Mouse (Mus musculus): ENCODE data around the gene Slc27a1. TPM values are rescaled to one million over a fixed set of nuclear protein-coding genes. Genes with fewer than 3 reads are reported as not detected.

Slc27a1 gene
- total and polyA plus RNA-seq, 2 experiments = 7.2 to 15.7 TPM

- H3K27ac ChIP-seq (replicated peaks; ENCODE audit: insufficient read depth, low read depth, low read length) = no peak overlapping the region
- no peak for DNase-seq (ENCODE audit: extremely low read depth, low read depth, low spot score)
Measured at GRCm38 (mm10) chr8:71596798-71597197, 28.1 kb downstream of the Slc27a1 start.

GRCm38 (mm10) chr8:71597451-71597850 is 28.8 kb downstream of the Slc27a1 start, which contains the start of gene Fam129c:
Fam129c (plus strand) TSS chr8:71597648.
- Histone ChIP-seq H3K36me3 (ENCODE audit: control insufficient read depth, insufficient read depth, low read length) (no peaks in the 10 kb centered on the region), H3K4me3 (ENCODE audit: insufficient read depth, low read depth, low read length) (no peak within 1 kb of the TSS), H3K79me2 (ENCODE audit: control insufficient read depth, insufficient read depth, low read length) (no peaks in the 10 kb centered on the region), H3K9ac (ENCODE audit: low read depth, low read length) (no peak within 1 kb of the TSS), H3K4me1 (ENCODE audit: control insufficient read depth, insufficient read depth, low read length) (peaks cover 7% of the 10 kb centered on the region), H3K27ac (replicated peaks; ENCODE audit: insufficient read depth, low read depth, low read length) (no peak within 1 kb of the TSS), H3K27me3 (ENCODE audit: control insufficient read depth, insufficient read depth, low read length) (0 out of 2 replicates have a peak, but pooled peaks cover 3% of the 10 kb centered on the region)
- DNase-seq (ENCODE audit: extremely low read depth, low read depth, low spot score) = no peak
- WGBS = 91% methylated on average over 3 of the region's 3 CpGs
- TF ChIP-seq POLR2A (IDR thresholded peaks at IDR 0.05; ENCODE audit: extremely low read depth, insufficient read depth, low read length) (no peak), CTCF (IDR thresholded peaks at IDR 0.05; ENCODE audit: low read depth, low read length) (no peak)

More at GRCm38 (mm10) chr8:71596798-71597197, 28.1 kb downstream of the Slc27a1 start:
- H3K79me2 ChIP-seq (ENCODE audit: control insufficient read depth, insufficient read depth, low read length) = no peaks in the 10 kb centered on the region
- no peak for TF ChIP-seq POLR2A (IDR thresholded peaks at IDR 0.05; ENCODE audit: extremely low read depth, insufficient read depth, low read length)
- no peak for TF ChIP-seq CTCF (IDR thresholded peaks at IDR 0.05; ENCODE audit: low read depth, low read length)
- no peak overlapping the region for H3K4me3 ChIP-seq (ENCODE audit: insufficient read depth, low read depth, low read length)
- WGBS = 81% methylated on average over 4 of the region's 4 CpGs
- H3K4me1 ChIP-seq (ENCODE audit: control insufficient read depth, insufficient read depth, low read length) = peaks cover 7% of the 10 kb centered on the region
- no peak overlapping the region for H3K9ac ChIP-seq (ENCODE audit: low read depth, low read length)
- H3K27me3 ChIP-seq (ENCODE audit: control insufficient read depth, insufficient read depth, low read length) = no peaks in the 10 kb centered on the region
- no peaks in the 10 kb centered on the region for H3K36me3 ChIP-seq (ENCODE audit: control insufficient read depth, insufficient read depth, low read length)

- 0 out of 2 replicates have a peak, but pooled peaks cover 3% of the 10 kb centered on the region for H3K27me3 ChIP-seq (ENCODE audit: control insufficient read depth, insufficient read depth, low read length)
- no peak overlapping the region for H3K9ac ChIP-seq (ENCODE audit: low read depth, low read length)
- H3K4me3 ChIP-seq (ENCODE audit: insufficient read depth, low read depth, low read length) = no peak overlapping the region
- no peak for TF ChIP-seq CTCF (IDR thresholded peaks at IDR 0.05; ENCODE audit: low read depth, low read length)
- no peak for TF ChIP-seq POLR2A (IDR thresholded peaks at IDR 0.05; ENCODE audit: extremely low read depth, insufficient read depth, low read length)
- no peak overlapping the region for H3K27ac ChIP-seq (replicated peaks; ENCODE audit: insufficient read depth, low read depth, low read length)
- no peaks in the 10 kb centered on the region; the same call in 1 of the 2 replicates for H3K4me1 ChIP-seq (ENCODE audit: control insufficient read depth, insufficient read depth, low read length)
- no peaks in the 10 kb centered on the region for H3K79me2 ChIP-seq (ENCODE audit: control insufficient read depth, insufficient read depth, low read length)
- no peak for DNase-seq (ENCODE audit: extremely low read depth, low read depth, low spot score)
- H3K36me3 ChIP-seq (ENCODE audit: control insufficient read depth, insufficient read depth, low read length) = no peaks in the 10 kb centered on the region
Measured at GRCm38 (mm10) chr8:71598375-71598774, 29.7 kb downstream of the Slc27a1 start.

GRCm38 (mm10) chr8:71598841-71599240 is 30.2 kb downstream of the Slc27a1 start:
- Histone ChIP-seq H3K4me1 (ENCODE audit: control insufficient read depth, insufficient read depth, low read length) (no peaks in the 10 kb centered on the region; the same call in 1 of the 2 replicates), H3K36me3 (ENCODE audit: control insufficient read depth, insufficient read depth, low read length) (no peaks in the 10 kb centered on the region), H3K27ac (replicated peaks; ENCODE audit: insufficient read depth, low read depth, low read length) (no peak overlapping the region), H3K9ac (ENCODE audit: low read depth, low read length) (no peak overlapping the region), H3K27me3 (ENCODE audit: control insufficient read depth, insufficient read depth, low read length) (0 out of 2 replicates have a peak, but pooled peaks cover 3% of the 10 kb centered on the region), H3K79me2 (ENCODE audit: control insufficient read depth, insufficient read depth, low read length) (no peaks in the 10 kb centered on the region), H3K4me3 (ENCODE audit: insufficient read depth, low read depth, low read length) (no peak overlapping the region)
- TF ChIP-seq POLR2A (IDR thresholded peaks at IDR 0.05; ENCODE audit: extremely low read depth, insufficient read depth, low read length) = no peak
- no peak for TF ChIP-seq CTCF (IDR thresholded peaks at IDR 0.05; ENCODE audit: low read depth, low read length)
- DNase-seq (ENCODE audit: extremely low read depth, low read depth, low spot score) = no peak
- 94% methylated on average over 5 of the region's 5 CpGs for WGBS

- Histone ChIP-seq H3K9ac (ENCODE audit: low read depth, low read length) (no peak overlapping the region), H3K79me2 (ENCODE audit: control insufficient read depth, insufficient read depth, low read length) (no peaks in the 10 kb centered on the region), H3K36me3 (ENCODE audit: control insufficient read depth, insufficient read depth, low read length) (no peaks in the 10 kb centered on the region), H3K27me3 (ENCODE audit: control insufficient read depth, insufficient read depth, low read length) (0 out of 2 replicates have a peak, but pooled peaks cover 3% of the 10 kb centered on the region), H3K4me3 (ENCODE audit: insufficient read depth, low read depth, low read length) (peak overlapping the region; percentile 1; the same call in 1 of the 2 replicates), H3K27ac (replicated peaks; ENCODE audit: insufficient read depth, low read depth, low read length) (no peak overlapping the region), H3K4me1 (ENCODE audit: control insufficient read depth, insufficient read depth, low read length) (no peaks in the 10 kb centered on the region; the same call in 1 of the 2 replicates)
- no peak for DNase-seq (ENCODE audit: extremely low read depth, low read depth, low spot score)
- TF ChIP-seq CTCF (IDR thresholded peaks at IDR 0.05; ENCODE audit: low read depth, low read length) (no peak), POLR2A (IDR thresholded peaks at IDR 0.05; ENCODE audit: extremely low read depth, insufficient read depth, low read length) (no peak)
- 15% methylated on average over 65 of the region's 65 CpGs for WGBS
Measured at GRCm38 (mm10) chr8:71601939-71602665, 33.4 kb downstream of the Slc27a1 start.

All from liver, adult 2 months (tissue).